In the genomic region with DNA sequence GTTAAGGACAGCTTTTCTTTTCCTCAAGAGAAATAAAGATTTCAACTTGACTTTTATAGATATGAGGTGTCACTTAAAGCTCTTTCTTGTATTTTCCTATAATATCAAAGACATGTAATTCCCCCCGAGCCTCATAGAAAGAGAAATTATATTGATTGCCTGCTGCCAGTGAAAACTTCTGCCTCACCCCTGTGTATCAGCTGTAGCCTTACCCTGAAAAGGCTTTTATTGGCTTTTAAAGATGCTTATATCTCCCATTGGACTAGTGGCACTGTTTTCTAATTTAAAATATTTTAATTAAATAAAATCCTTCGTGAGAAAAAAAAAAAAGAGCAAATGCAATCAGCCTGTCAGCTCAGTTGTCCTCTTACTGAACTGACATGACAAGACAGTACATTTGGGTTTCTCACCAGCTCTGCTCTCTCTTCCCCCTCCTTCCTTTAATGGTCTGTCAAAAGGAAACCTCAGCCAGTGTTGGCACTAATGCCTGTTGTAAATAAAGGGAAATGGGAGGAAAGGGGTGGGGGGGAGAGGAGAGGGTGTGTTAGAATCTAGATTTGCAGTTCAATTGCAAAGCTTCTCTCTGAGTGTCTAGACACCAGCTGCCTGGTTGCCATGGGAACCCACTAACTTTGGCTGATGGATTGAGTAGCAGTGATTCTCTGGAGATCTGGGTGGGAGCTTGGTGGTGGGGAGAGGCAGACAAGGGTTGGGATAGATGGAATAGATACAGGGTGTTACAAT, we compare ENCODE assay signal across 8 mouse cellular contexts.
DNase-seq lines count a peak whose midpoint lies in the region; ATAC-seq and TF ChIP-seq lines count a peak whose summit lies in the region.

No protein-coding gene starts in this region.

- DNase-seq in WW6 (ENCODE audit: low read depth, low spot score): peak; percentile 76
- peak; percentile 64 for DNase-seq in forebrain, embryonic 11.5 days (ENCODE audit: low spot score)
- peak; percentile 75 for DNase-seq in retina, embryonic 14.5 days (ENCODE audit: low spot score)
- no peak for DNase-seq in spleen, postnatal 4 days (ENCODE audit: low spot score in 2 of 2)
- DNase-seq in testis, postnatal 10 days (ENCODE audit: low spot score): no peak

- no peaks in the 10 kb centered on the region for H3K9me3 ChIP-seq in forebrain, embryonic 11.5 days (ENCODE audit: control insufficient read depth, low read length)
- H3K9me3 ChIP-seq in hindbrain, embryonic 15.5 days: no peaks in the 10 kb centered on the region
- no peaks in the 10 kb centered on the region for H3K9me3 ChIP-seq in limb, embryonic 13.5 days
- H3K9me3 ChIP-seq in intestine, postnatal 0 days (ENCODE audit: control insufficient read depth): no peaks in the 10 kb centered on the region

- H3K4me1 ChIP-seq in forebrain, embryonic 11.5 days (replicated peaks; ENCODE audit: control insufficient read depth, insufficient read depth, low read length): no peaks in the 10 kb centered on the region
- H3K4me1 ChIP-seq in hindbrain, embryonic 15.5 days (replicated peaks): peaks cover 19% of the 10 kb centered on the region
- peaks cover 9% of the 10 kb centered on the region for H3K4me1 ChIP-seq in limb, embryonic 13.5 days
- no peaks in the 10 kb centered on the region for H3K4me1 ChIP-seq in intestine, postnatal 0 days (replicated peaks; ENCODE audit: control insufficient read depth, insufficient read depth, low read length)

- H3K4me2 ChIP-seq in forebrain, embryonic 11.5 days (ENCODE audit: low read depth, low read length, severe bottlenecking): no peak overlapping the region
- peak overlapping the region; percentile 21; the same call in 1 of the 2 replicates for H3K4me2 ChIP-seq in hindbrain, embryonic 15.5 days
- H3K4me2 ChIP-seq in limb, embryonic 13.5 days (replicated peaks): no peak overlapping the region
- no peak overlapping the region for H3K4me2 ChIP-seq in intestine, postnatal 0 days (replicated peaks; ENCODE audit: low read depth)

- no peak overlapping the region for H3K27ac ChIP-seq in forebrain, embryonic 11.5 days (ENCODE audit: low read depth, low read length)
- peak overlapping the region; percentile 58 for H3K27ac ChIP-seq in hindbrain, embryonic 15.5 days (replicated peaks)
- H3K27ac ChIP-seq in limb, embryonic 13.5 days: no peak overlapping the region
- no peak overlapping the region for H3K27ac ChIP-seq in intestine, postnatal 0 days (ENCODE audit: low read depth, low read length)

- ATAC-seq in forebrain, embryonic 11.5 days (replicated peaks; ENCODE audit: low FRiP score): peak; percentile 84
- peak; percentile 87 for ATAC-seq in hindbrain, embryonic 15.5 days (ENCODE audit: low FRiP score, low read depth)
- ATAC-seq in limb, embryonic 13.5 days (ENCODE audit: low FRiP score, low read depth): peak; percentile 79
- ATAC-seq in intestine, postnatal 0 days: no peak

- H3K9ac ChIP-seq in forebrain, embryonic 11.5 days (ENCODE audit: low read length): no peak overlapping the region
- H3K9ac ChIP-seq in hindbrain, embryonic 15.5 days: no peak overlapping the region
- H3K9ac ChIP-seq in limb, embryonic 13.5 days: no peak overlapping the region
- no peak overlapping the region for H3K9ac ChIP-seq in intestine, postnatal 0 days (ENCODE audit: low read depth, low read length)

- 52% methylated on average over 2 of the region's 2 CpGs for WGBS in forebrain, embryonic 11.5 days
- 22% methylated on average over 2 of the region's 2 CpGs for WGBS in hindbrain, embryonic 15.5 days
- 14% methylated on average over 2 of the region's 2 CpGs for WGBS in limb, embryonic 13.5 days
- 38% methylated on average over 2 of the region's 2 CpGs for WGBS in intestine, postnatal 0 days

- no peaks in the 10 kb centered on the region for H3K36me3 ChIP-seq in forebrain, embryonic 11.5 days (ENCODE audit: control insufficient read depth, insufficient read depth, low read length)
- H3K36me3 ChIP-seq in hindbrain, embryonic 15.5 days: no peaks in the 10 kb centered on the region
- H3K36me3 ChIP-seq in limb, embryonic 13.5 days: no peaks in the 10 kb centered on the region
- H3K36me3 ChIP-seq in intestine, postnatal 0 days (ENCODE audit: control insufficient read depth, insufficient read depth): no peaks in the 10 kb centered on the region

- no peaks in the 10 kb centered on the region for H3K27me3 ChIP-seq in forebrain, embryonic 11.5 days (ENCODE audit: control insufficient read depth, insufficient read depth, low read length)
- no peaks in the 10 kb centered on the region for H3K27me3 ChIP-seq in hindbrain, embryonic 15.5 days
- H3K27me3 ChIP-seq in limb, embryonic 13.5 days: no peaks in the 10 kb centered on the region
- no peaks in the 10 kb centered on the region for H3K27me3 ChIP-seq in intestine, postnatal 0 days (replicated peaks; ENCODE audit: control insufficient read depth, insufficient read depth, low read length)

- no peak for TF ChIP-seq CTCF in intestine, postnatal 0 days (IDR thresholded peaks at IDR 0.05; ENCODE audit: low read depth)

- no peak overlapping the region for H3K4me3 ChIP-seq in forebrain, embryonic 11.5 days (ENCODE audit: low read depth, low read length)
- no peak overlapping the region for H3K4me3 ChIP-seq in hindbrain, embryonic 15.5 days
- H3K4me3 ChIP-seq in limb, embryonic 13.5 days: no peak overlapping the region
- no peak overlapping the region for H3K4me3 ChIP-seq in intestine, postnatal 0 days (ENCODE audit: low read depth, low read length)

Comparison
In these comparisons a context has a peak if more than half of its experiments do, and no peak if none do; other contexts are left out.
1. DNase-seq: peak in WW6 (single experiment), forebrain, embryonic 11.5 days (single experiment) and retina, embryonic 14.5 days (single experiment); none in spleen, postnatal 4 days (0 of 2) and testis, postnatal 10 days (single experiment).